Mouse (Mus musculus): Measurements from ENCODE around the gene Krt23. TPM values are rescaled to one million over a fixed set of nuclear protein-coding genes. Genes with fewer than 3 reads are reported as not detected.

The Krt23 gene
- polyA plus RNA-seq, 1 experiment = 20.2 TPM

DNA sequence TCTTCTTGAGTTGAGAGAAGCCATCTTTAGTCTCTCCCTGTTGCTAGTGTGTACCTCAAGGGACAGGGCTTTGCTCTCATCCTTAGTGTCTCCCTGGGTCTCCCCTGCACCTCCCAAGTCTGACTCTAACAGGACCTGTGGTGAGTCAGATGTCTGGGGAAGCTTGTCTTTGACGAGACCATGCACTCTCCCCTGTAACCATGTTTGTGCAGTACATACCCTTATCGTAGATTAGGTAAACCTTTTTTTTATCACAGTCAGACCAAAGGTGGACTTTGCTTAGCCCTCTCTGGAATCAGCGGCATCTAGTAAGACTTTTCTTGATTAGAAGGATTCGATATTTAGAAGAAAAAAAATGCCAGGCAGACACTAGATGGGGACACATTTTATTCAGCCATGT lies 38.9 kb downstream of the Krt23 start:
- DNase-seq (ENCODE audit: low read depth) = no peak

DNA sequence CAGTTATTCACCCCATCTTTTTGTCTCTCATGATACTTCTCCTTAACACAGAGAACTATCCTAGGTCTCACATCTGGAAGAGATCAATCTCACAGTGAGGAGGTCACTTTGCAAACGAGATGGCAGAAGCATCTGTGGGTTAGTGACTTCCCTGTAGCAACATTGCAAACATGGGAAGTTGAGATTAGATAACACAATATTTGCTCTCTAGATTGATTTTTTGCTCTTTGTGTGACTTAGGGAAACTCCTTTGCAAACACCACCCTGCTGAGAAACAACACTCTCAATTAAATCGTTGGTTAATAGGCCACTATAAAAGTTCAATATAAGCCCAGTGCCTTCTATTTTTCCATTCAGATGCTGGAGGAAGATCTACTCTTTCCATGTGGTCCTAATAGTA lies 44.2 kb downstream of the Krt23 start:
- DNase-seq (ENCODE audit: low read depth) = no peak

- no peak for DNase-seq (ENCODE audit: low read depth)
Measured at GRCm38 (mm10) chr11:99441220-99441619, 51.7 kb downstream of the Krt23 start.

GRCm38 (mm10) chr11:99439465-99439864 lies 53.5 kb downstream of the Krt23 start:
- DNase-seq (ENCODE audit: low read depth) = no peak

DNA sequence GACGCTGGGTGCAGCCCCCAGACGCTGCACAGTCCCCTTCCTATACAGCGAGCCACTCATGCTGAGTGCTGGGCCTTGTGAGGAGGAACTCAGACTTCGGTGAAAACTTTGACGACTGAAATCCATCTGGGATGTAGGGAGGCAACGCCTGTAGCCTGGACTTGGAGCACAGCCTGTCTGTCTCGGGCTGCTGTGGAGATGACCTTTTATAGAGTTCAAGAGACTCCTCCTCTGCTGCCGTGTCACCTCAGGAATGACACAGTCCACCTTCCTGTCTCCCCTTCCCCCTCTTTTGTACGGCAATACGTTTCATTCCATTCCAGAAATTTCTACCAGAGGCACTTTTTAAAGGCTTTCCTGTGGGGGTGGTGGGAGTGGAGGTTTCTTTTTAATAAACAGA lies 55.0 kb downstream of the Krt23 start, which contains the start of gene Krt20:
TSS of gene Krt20 (minus strand) at position 179 of the 400 bp plus-strand sequence.
- DNase-seq (ENCODE audit: low read depth) = no peak

DNA sequence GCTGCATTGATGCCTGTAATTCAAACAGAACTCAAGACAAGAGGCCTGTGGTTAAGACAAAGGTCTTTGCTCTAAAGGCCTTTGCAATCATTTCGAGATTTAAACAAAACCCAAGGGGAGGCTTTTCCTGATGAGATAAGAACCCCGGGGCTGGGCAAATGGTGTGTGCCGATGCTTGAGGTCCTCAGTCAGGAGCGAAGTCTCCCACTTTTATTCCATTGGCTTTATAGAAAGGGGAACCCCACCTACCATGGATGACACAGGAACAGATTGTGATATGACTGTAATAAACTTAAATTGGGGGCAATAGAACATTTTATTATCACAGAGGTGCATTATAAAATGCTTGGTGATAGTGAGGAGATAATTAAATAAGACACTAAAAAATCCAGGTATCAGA lies 56.3 kb downstream of the Krt23 start:
- DNase-seq (ENCODE audit: low read depth) = no peak

GRCm38 (mm10) chr11:99430670-99431069 lies 62.3 kb downstream of the Krt23 start:
- no peak for DNase-seq (ENCODE audit: low read depth)

Other genes starting within 250 kb of the Krt23 start
- gene Krt222, start 249.1 kb downstream of the Krt23 start, polyA plus RNA-seq (2012; rRNA removed) = 0.25 and 0.68 TPM in 2 replicates
- not detected in 2 replicates for gene Krt24, start 207.9 kb downstream of the Krt23 start, polyA plus RNA-seq (2012; rRNA removed)
- gene Krt25, start 170.2 kb downstream of the Krt23 start, polyA plus RNA-seq (2012; rRNA removed) = not detected in 2 replicates
- not detected in 2 replicates for gene Krt26, start 155.2 kb downstream of the Krt23 start, polyA plus RNA-seq (2012; rRNA removed)
- not detected in 2 replicates for gene Krt27, start 142.0 kb downstream of the Krt23 start, polyA plus RNA-seq (2012; rRNA removed)
- gene Krt28, start 118.2 kb downstream of the Krt23 start, polyA plus RNA-seq (2012; rRNA removed) = not detected in 2 replicates
- 0.93 and 1.2 TPM in 2 replicates for gene Krt10, start 103.8 kb downstream of the Krt23 start, polyA plus RNA-seq (2012; rRNA removed)
- not detected in 2 replicates for gene Krt12, start 70.9 kb downstream of the Krt23 start, polyA plus RNA-seq (2012; rRNA removed)
- gene Krt20, start 55.0 kb downstream of the Krt23 start, polyA plus RNA-seq (2012; rRNA removed) = 0.30 and 0.61 TPM in 2 replicates
- not detected in 2 replicates for gene Krt39, start 28.2 kb upstream of the Krt23 start, polyA plus RNA-seq (2012; rRNA removed)
- gene Krt40, start 50.0 kb upstream of the Krt23 start, polyA plus RNA-seq (2012; rRNA removed) = not detected in 2 replicates
- 0.66 and 1.0 TPM in 2 replicates for gene Krtap3-3, start 57.7 kb upstream of the Krt23 start, polyA plus RNA-seq (2012; rRNA removed)
- not detected in 2 replicates for gene Krtap3-2, start 63.7 kb upstream of the Krt23 start, polyA plus RNA-seq (2012; rRNA removed)
- gene Gm11939, start 66.3 kb upstream of the Krt23 start, polyA plus RNA-seq (2012; rRNA removed) = not detected in 2 replicates
- gene Krtap3-1, start 73.5 kb upstream of the Krt23 start, polyA plus RNA-seq (2012; rRNA removed) = not detected in 2 replicates
- gene Krtap1-5, start 87.9 kb upstream of the Krt23 start, polyA plus RNA-seq (2012; rRNA removed) = not detected in 2 replicates
- not detected in 2 replicates for gene Krtap1-4, start 90.5 kb upstream of the Krt23 start, polyA plus RNA-seq (2012; rRNA removed)
- not detected in 2 replicates for gene Krtap1-3, start 98.2 kb upstream of the Krt23 start, polyA plus RNA-seq (2012; rRNA removed)
- not detected in 2 replicates for gene Krtap9-3, start 105.0 kb upstream of the Krt23 start, polyA plus RNA-seq (2012; rRNA removed)
- not detected in 2 replicates for gene Gm11938, start 110.2 kb upstream of the Krt23 start, polyA plus RNA-seq (2012; rRNA removed)
- gene Gm11937, start 117.1 kb upstream of the Krt23 start, polyA plus RNA-seq (2012; rRNA removed) = not detected in 2 replicates
- gene Krtap2-4, start 121.7 kb upstream of the Krt23 start, polyA plus RNA-seq (2012; rRNA removed) = not detected in 2 replicates
- gene Gm11562, start 127.3 kb upstream of the Krt23 start, polyA plus RNA-seq (2012; rRNA removed) = not detected in 2 replicates
- not detected in 2 replicates for gene Krtap4-1, start 135.1 kb upstream of the Krt23 start, polyA plus RNA-seq (2012; rRNA removed)
- not detected in 2 replicates for gene Krtap4-2, start 141.9 kb upstream of the Krt23 start, polyA plus RNA-seq (2012; rRNA removed)
- gene Krtap4-7, start 151.0 kb upstream of the Krt23 start, polyA plus RNA-seq (2012; rRNA removed) = not detected in 2 replicates
- gene Gm11555, start 157.1 kb upstream of the Krt23 start, polyA plus RNA-seq (2012; rRNA removed) = not detected in 2 replicates
- not detected in 2 replicates for gene Gm11563, start 165.8 kb upstream of the Krt23 start, polyA plus RNA-seq (2012; rRNA removed)
- gene Krtap4-6, start 172.8 kb upstream of the Krt23 start, polyA plus RNA-seq (2012; rRNA removed) = not detected in 2 replicates
- gene Gm14190, start 197.6 kb upstream of the Krt23 start, polyA plus RNA-seq (2012; rRNA removed) = not detected in 2 replicates
- gene Gm14180, start 241.2 kb upstream of the Krt23 start, polyA plus RNA-seq (2012; rRNA removed) = not detected in 2 replicates

All from gonadal fat pad, adult 2 months (tissue).